Mouse (Mus musculus) lung, postnatal 0 days (tissue): ENCODE data around the gene Zmynd10. TPM values are rescaled to one million over a fixed set of nuclear protein-coding genes. Genes with fewer than 3 reads are reported as not detected.

Experiments
- ATAC-seq: fragments of 200-750 bp; cut with Nextera tagmentation; 2 replicates; pipeline ENCODE4 v1.8.0; 2017; ENCODE audit warnings: moderate library complexity
- DNase-seq: peaks from one replicate; pipeline ENCODE4 v3.0.0-alpha.2; 2016; ENCODE audit warnings: low spot score
- H3K27ac ChIP-seq: fragments of 300-500 bp; sonication (generic); 2 replicates; pipeline ENCODE4 v1.5.1; 2014; ENCODE audit warnings: antibody characterized with exemption, mild to moderate bottlenecking, low read length, mixed read lengths
- H3K27me3 ChIP-seq: fragments of 300-500 bp; sonication (generic); replicated peaks from 2 replicates; pipeline ENCODE4 v1.6.1; 2014; ENCODE audit warnings: low read length, mixed read lengths; ENCODE audit not compliant: insufficient read depth
- H3K36me3 ChIP-seq: fragments of 300-500 bp; sonication (generic); 2 replicates; pipeline ENCODE4 v1.6.1; 2014; ENCODE audit warnings: low read length, mixed read lengths; ENCODE audit not compliant: insufficient read depth
- H3K4me1 ChIP-seq: fragments of 300-500 bp; sonication (generic); 2 replicates; pipeline ENCODE4 v1.6.1; 2014; ENCODE audit warnings: antibody characterized with exemption, low read depth, low read length, mixed read lengths; ENCODE audit not compliant: insufficient read depth
- H3K4me2 ChIP-seq: fragments of 300-500 bp; sonication (generic); replicated peaks from 2 replicates; pipeline ENCODE4 v1.6.1; 2014; ENCODE audit warnings: low read depth, mild to moderate bottlenecking, low read length, moderate library complexity, mixed read lengths
- H3K4me3 ChIP-seq: fragments of 300-500 bp; sonication (generic); 2 replicates; pipeline ENCODE4 v1.5.1; 2014; ENCODE audit warnings: low read depth, low read length
- H3K9ac ChIP-seq: fragments of 300-500 bp; sonication (generic); replicated peaks from 2 replicates; pipeline ENCODE4 v1.6.1; 2014; ENCODE audit warnings: low read depth, mild to moderate bottlenecking
- H3K9me3 ChIP-seq: fragments of 300-500 bp; sonication (generic); 2 replicates; pipeline ENCODE4 v1.6.1; 2016; ENCODE audit warnings: low read length, mixed read lengths
- CTCF ChIP-seq: IDR thresholded peaks from 2 replicates; pipeline ENCODE4 v1.5.1; 2016; ENCODE audit warnings: antibody characterized with exemption, mild to moderate bottlenecking
- EP300 ChIP-seq: IDR thresholded peaks from 2 replicates; pipeline ENCODE4 v1.6.1; 2016; ENCODE audit warnings: antibody characterized with exemption, mild to moderate bottlenecking, control low read depth
- WGBS: fragments of 180-500 bp; shearing (Covaris S2); extraction: QIAGEN DNeasy Blood & Tissue Kit; methylation state at CpG from one replicate; pipeline ENCODE4 v1.1.7; 2014; 5-methylcytosine and 5-hydroxymethylcytosine counted together
- polyA plus RNA-seq: library from polyadenylated mRNA; unstranded; fragments of >200 nt; fragmentation: Nextera tagmentation; extraction: Ambion mirVana; gene quantifications from 2 replicates; pipeline ENCODE4 v1.2.1, GENCODE M21; 2015

Zmynd10 gene
- polyA plus RNA-seq, 1 experiment from 2014 or later, result 9.1 TPM

GRCm38 (mm10) chr9:107543299-107543698, 3.8 kb upstream of the Zmynd10 start:
- no peak for TF ChIP-seq EP300
- no peak for TF ChIP-seq CTCF
- Histone ChIP-seq H3K9ac (no peak overlapping the region), H3K27me3 (no peaks in the 10 kb centered on the region), H3K27ac (no peak overlapping the region), H3K4me2 (no peak overlapping the region), H3K4me1 (peaks cover 14% of the 10 kb centered on the region), H3K36me3 (peaks cover 22% of the 10 kb centered on the region), H3K9me3 (no peaks in the 10 kb centered on the region), H3K4me3 (no peak overlapping the region)
- DNase-seq, result no peak
- WGBS, result 89% methylated on average over 10 of the region's 11 CpGs
- ATAC-seq, result no peak

DNA sequence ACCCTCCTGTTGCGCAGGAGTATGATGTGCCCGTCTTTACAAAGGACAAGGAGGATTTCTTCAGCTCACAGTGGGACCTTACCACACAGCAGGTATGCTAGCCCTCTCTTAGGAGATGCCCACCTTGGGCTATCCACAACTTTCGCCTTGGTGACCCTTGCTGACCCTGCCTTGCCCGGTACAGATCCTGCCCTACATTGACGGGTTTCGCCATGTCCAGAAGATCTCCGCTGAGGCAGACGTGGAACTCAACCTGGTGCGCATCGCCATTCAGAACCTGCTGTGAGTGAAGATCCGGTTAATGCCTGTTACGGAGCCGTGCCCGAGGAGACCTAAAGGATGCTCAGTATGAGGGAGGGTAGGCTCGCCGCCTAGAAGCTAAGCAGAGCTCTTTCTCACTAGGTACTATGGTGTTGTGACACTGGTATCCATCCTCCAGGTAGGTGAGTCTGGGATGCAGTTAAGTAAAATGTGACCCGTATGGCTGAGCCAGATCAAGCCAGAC, 2.9 kb upstream of the Zmynd10 start:
- TF ChIP-seq EP300, result no peak
- TF ChIP-seq CTCF, result no peak

GRCm38 (mm10) chr9:107544729-107545128, 2.4 kb upstream of the Zmynd10 start:
- Histone ChIP-seq H3K4me3 (no peak overlapping the region), H3K27me3 (no peaks in the 10 kb centered on the region), H3K9me3 (no peaks in the 10 kb centered on the region), H3K4me2 (no peak overlapping the region), H3K4me1 (peaks cover 14% of the 10 kb centered on the region), H3K9ac (no peak overlapping the region), H3K27ac (no peak overlapping the region), H3K36me3 (0 out of 2 replicates have a peak, but pooled peaks cover 11% of the 10 kb centered on the region)
- no peak for DNase-seq
- no peak for ATAC-seq
- TF ChIP-seq CTCF (no peak), EP300 (no peak)
- 92% methylated on average over 12 of the region's 12 CpGs for WGBS

More for the DNA sequence above, 2.9 kb upstream of the Zmynd10 start:
- ATAC-seq (no peak), DNase-seq (no peak)
- Histone ChIP-seq H3K4me2 (no peak overlapping the region), H3K4me1 (peaks cover 14% of the 10 kb centered on the region), H3K4me3 (no peak overlapping the region), H3K9me3 (no peaks in the 10 kb centered on the region), H3K27ac (no peak overlapping the region), H3K36me3 (0 out of 2 replicates have a peak, but pooled peaks cover 14% of the 10 kb centered on the region), H3K27me3 (no peaks in the 10 kb centered on the region), H3K9ac (no peak overlapping the region)
- 94% methylated on average over 17 of the region's 17 CpGs for WGBS

DNA sequence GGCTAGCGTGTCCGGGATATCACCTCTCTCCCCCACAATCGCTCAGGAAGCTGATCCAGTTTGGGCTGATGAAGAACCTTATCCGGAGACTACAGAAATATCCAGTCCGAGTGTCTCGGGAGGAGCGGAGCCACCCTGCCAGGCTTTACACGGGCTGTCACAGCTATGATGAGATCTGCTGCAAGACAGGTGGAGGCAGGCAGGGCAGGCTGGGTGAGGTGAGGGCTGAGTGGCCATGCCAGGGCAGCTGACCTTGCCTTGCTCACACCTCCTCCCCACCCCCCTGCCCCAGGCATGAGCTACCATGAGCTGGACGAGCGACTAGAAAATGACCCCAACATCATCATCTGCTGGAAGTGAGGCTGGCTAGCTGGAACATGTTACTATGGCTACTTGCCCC, 1.9 kb upstream of the Zmynd10 start:
- Histone ChIP-seq H3K4me1 (peaks cover 14% of the 10 kb centered on the region), H3K27ac (no peak overlapping the region), H3K27me3 (no peaks in the 10 kb centered on the region), H3K4me3 (no peak overlapping the region), H3K9ac (no peak overlapping the region), H3K36me3 (0 out of 2 replicates have a peak, but pooled peaks cover 6% of the 10 kb centered on the region), H3K4me2 (no peak overlapping the region), H3K9me3 (no peaks in the 10 kb centered on the region)
- TF ChIP-seq CTCF (no peak), EP300 (no peak)
- 81% methylated on average over 10 of the region's 10 CpGs for WGBS
- DNase-seq (no peak), ATAC-seq (no peak)

DNA sequence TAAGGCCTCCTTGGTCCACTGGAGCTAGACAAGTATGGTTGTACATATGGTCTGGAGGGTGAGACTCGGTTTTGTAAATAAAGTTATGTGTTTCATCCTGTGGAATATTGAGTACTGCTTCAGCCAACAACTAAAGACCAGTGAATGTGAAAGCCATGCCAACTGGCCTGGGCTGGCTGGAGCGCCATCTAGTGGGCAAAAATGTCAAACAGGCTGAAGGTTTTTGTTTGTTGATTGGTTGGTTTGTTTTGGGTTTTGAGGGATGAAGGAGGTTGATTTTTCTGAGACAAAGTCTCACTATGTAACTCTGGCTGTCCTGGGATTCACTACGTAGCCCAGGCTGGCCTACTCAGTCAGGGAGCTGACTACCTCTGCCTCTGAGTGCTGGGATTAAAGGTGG, 1.5 kb upstream of the Zmynd10 start:
- Histone ChIP-seq H3K4me3 (no peak overlapping the region), H3K9me3 (no peaks in the 10 kb centered on the region), H3K27me3 (no peaks in the 10 kb centered on the region), H3K27ac (no peak overlapping the region), H3K9ac (no peak overlapping the region), H3K36me3 (0 out of 2 replicates have a peak, but pooled peaks cover 6% of the 10 kb centered on the region), H3K4me2 (no peak overlapping the region), H3K4me1 (peaks cover 14% of the 10 kb centered on the region)
- DNase-seq (peak; percentile 74), ATAC-seq (no peak)
- 14% methylated on average over 3 of the region's 3 CpGs for WGBS
- TF ChIP-seq CTCF (peak; percentile 93), EP300 (no peak)

GRCm38 (mm10) chr9:107547957-107548356, 859 bp downstream of the Zmynd10 start:
- H3K36me3 ChIP-seq, result 0 out of 2 replicates have a peak, but pooled peaks cover 6% of the 10 kb centered on the region
- TF ChIP-seq CTCF (no peak), EP300 (no peak)
- H3K9me3 ChIP-seq, result no peaks in the 10 kb centered on the region
- H3K4me3 ChIP-seq, result no peak overlapping the region
- no peak overlapping the region for H3K9ac ChIP-seq
- no peaks in the 10 kb centered on the region for H3K27me3 ChIP-seq
- H3K4me2 ChIP-seq, result no peak overlapping the region
- H3K27ac ChIP-seq, result no peak overlapping the region
- WGBS, result 71% methylated on average over 5 of the region's 5 CpGs
- DNase-seq (no peak), ATAC-seq (no peak)
- H3K4me1 ChIP-seq, result peaks cover 19% of the 10 kb centered on the region
